Mouse (Mus musculus) frontal cortex, postnatal 25 days (tissue): ENCODE results near the gene Ell.
"Not testable (repeated sequence)": the region's sequence is repeated elsewhere in the genome, so short reads cannot be mapped to it uniquely, and the experiment has no call there.

Source experiments
- DNase-seq, 2 experiments: peaks; one replicate each; pipeline ENCODE4 v3.0.0; 2022; ENCODE audit warnings: low spot score in 2 of 2

Ell gene

GRCm38 (mm10) chr8:70507027-70507393, 32.2 kb upstream of the Ell start:
- no peak for DNase-seq

- DNase-seq = no peak
These were observed 29.8 kb upstream of the Ell start for GRCm38 (mm10) chr8:70509281-70509952.

GRCm38 (mm10) chr8:70510228-70510915, 28.9 kb upstream of the Ell start, which contains the start of gene Uba52:
Gene Uba52, minus strand, starts transcription at chr8:70510801.
- DNase-seq = peak; percentile 95 to 96

GRCm38 (mm10) chr8:70511174-70511573, 28.1 kb upstream of the Ell start:
- DNase-seq = not testable (repeated sequence)

- no peak for DNase-seq
These were observed 27.5 kb upstream of the Ell start for GRCm38 (mm10) chr8:70511770-70512169.

GRCm38 (mm10) chr8:70512253-70512903, 26.9 kb upstream of the Ell start:
- no peak for DNase-seq

- DNase-seq = no peak
These were observed 25.8 kb upstream of the Ell start for GRCm38 (mm10) chr8:70513441-70513840.

- DNase-seq = no peak
These were observed 21.2 kb upstream of the Ell start for GRCm38 (mm10) chr8:70517940-70518643.

GRCm38 (mm10) chr8:70519043-70519442, 20.2 kb upstream of the Ell start:
- DNase-seq = no peak

- no peak for DNase-seq
These were observed 19.7 kb upstream of the Ell start for GRCm38 (mm10) chr8:70519606-70520005.

GRCm38 (mm10) chr8:70522592-70523403, 16.5 kb upstream of the Ell start:
- peak; percentile 87 to 93 for DNase-seq

- no peak for DNase-seq
These were observed 12.1 kb upstream of the Ell start for GRCm38 (mm10) chr8:70527111-70527511.

GRCm38 (mm10) chr8:70527512-70528181, 11.6 kb upstream of the Ell start, which contains the start of the genes Fkbp8 and Kxd1:
Gene Fkbp8, plus strand, starts transcription at chr8:70527724.
Gene Kxd1, minus strand, starts transcription at chr8:70527956.
- peak; percentile 99 to 100 for DNase-seq

- DNase-seq = no peak
These were observed 11.0 kb upstream of the Ell start for GRCm38 (mm10) chr8:70528182-70528797.

GRCm38 (mm10) chr8:70529299-70529698, 10.0 kb upstream of the Ell start:
- DNase-seq = no peak

GRCm38 (mm10) chr8:70529741-70530161, 9.5 kb upstream of the Ell start:
- DNase-seq = no peak

GRCm38 (mm10) chr8:70530314-70530713, 8.9 kb upstream of the Ell start:
- DNase-seq = no peak

GRCm38 (mm10) chr8:70534281-70534680, 5.0 kb upstream of the Ell start:
- no peak for DNase-seq

GRCm38 (mm10) chr8:70535221-70535620, 4.0 kb upstream of the Ell start:
- no peak for DNase-seq

GRCm38 (mm10) chr8:70535701-70536100, 3.6 kb upstream of the Ell start:
- no peak for DNase-seq
